Mouse (Mus musculus): ENCODE measurements around the gene Dyx1c1.

DNA sequence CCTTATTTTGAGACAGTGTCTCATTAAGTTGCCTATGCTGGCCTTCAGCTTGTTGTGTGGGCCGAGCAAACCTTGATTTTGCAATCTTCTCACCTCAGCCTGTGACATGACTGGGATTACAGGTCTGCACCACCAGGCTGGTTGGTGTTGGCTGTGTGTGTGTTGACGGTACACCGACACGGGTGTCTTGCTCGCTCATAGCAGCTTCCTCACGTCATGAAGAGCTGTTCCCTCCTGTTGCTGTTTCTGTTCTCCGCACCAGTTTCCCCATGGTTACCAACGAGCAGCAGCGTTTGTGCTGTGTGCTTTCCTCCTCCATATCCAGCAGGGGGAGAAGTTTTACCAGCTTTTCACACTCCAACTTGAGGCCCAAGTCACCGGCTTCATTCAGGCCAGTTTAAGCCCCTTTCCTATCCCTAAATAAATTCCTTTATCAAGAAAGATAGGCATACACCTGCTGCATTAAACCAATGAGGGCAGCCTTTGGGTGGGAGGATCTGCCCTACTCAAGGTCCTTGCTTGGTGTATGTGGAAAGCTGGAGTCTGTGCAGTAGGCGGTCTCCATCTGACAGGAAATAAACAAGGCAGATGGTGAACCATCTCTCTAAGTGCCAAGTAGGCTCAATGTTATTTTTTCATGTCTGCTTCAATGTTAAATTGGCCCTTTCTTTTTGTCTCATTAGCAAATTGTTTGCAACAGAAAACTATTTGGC is 9.9 kb downstream of the Dyx1c1 start:
- TF ChIP-seq CTCF (IDR thresholded peaks at IDR 0.05; ENCODE audit: low read depth) (peak; percentile 83), EP300 (optimal IDR thresholded peaks at IDR 0.05) (no peak)
